Mouse (Mus musculus) erythroblast, adult 5-6 weeks (primary cell): ENCODE measurements around the gene Neurod2. TPM values are rescaled to one million over a fixed set of nuclear protein-coding genes. Genes with fewer than 3 reads are reported as not detected.

ENCODE experiments used
- ATAC-seq: replicated peaks from 2 replicates; pipeline ENCODE4 v1.8.0; 2016; ENCODE audit warnings: moderate number of reproducible peaks, mild to moderate bottlenecking, moderate TSS enrichment, inconsistent platforms; ENCODE audit not compliant: poor library complexity, low FRiP score, severe bottlenecking
- total RNA-seq, 2 experiments: library from RNA; stranded (forward) in 1 of 2; stranded (reverse) in 1 of 2; fragments of 150-400 nt in 1 of 2; fragments of 200-764, 138-1000 nt in 1 of 2; gene quantifications; 2 replicates each; pipeline versions ENCODE4 v1.2.3 to v1.2.4; 2015 to 2017; ENCODE audit warnings: low replicate concordance in 2 of 2

Neurod2 gene
- total RNA-seq, 2 experiments from 2014 or later = not detected

- no peak for ATAC-seq
Observed at GRCm38 (mm10) chr11:98356625-98357394, 27.4 kb upstream of the Neurod2 start.

- ATAC-seq = peak; percentile 43; the same call in 1 of the 2 replicates
Observed at GRCm38 (mm10) chr11:98355732-98356299, 26.4 kb upstream of the Neurod2 start.

GRCm38 (mm10) chr11:98354445-98354844 lies 25.0 kb upstream of the Neurod2 start:
- ATAC-seq = no peak

- no peak for ATAC-seq
Observed at GRCm38 (mm10) chr11:98353651-98354211, 24.3 kb upstream of the Neurod2 start.

- ATAC-seq = no peak
Observed at GRCm38 (mm10) chr11:98352272-98352990, 23.0 kb upstream of the Neurod2 start.

GRCm38 (mm10) chr11:98349308-98349707 lies 19.9 kb upstream of the Neurod2 start:
- no peak for ATAC-seq

GRCm38 (mm10) chr11:98348083-98348961 lies 18.9 kb upstream of the Neurod2 start, which contains the start of gene Ppp1r1b:
Gene Ppp1r1b, plus strand, starts transcription at chr11:98348404.
- ATAC-seq = no peak

GRCm38 (mm10) chr11:98347385-98348082 lies 18.1 kb upstream of the Neurod2 start:
- ATAC-seq = no peak

- no peak for ATAC-seq
Observed at GRCm38 (mm10) chr11:98346168-98346567, 16.7 kb upstream of the Neurod2 start.

GRCm38 (mm10) chr11:98345253-98345652 lies 15.8 kb upstream of the Neurod2 start:
- ATAC-seq = 0 out of 2 replicates have a peak, but pooled peaks have one; percentile 51

GRCm38 (mm10) chr11:98342000-98342945 lies 12.8 kb upstream of the Neurod2 start:
- ATAC-seq = peak; percentile 77

GRCm38 (mm10) chr11:98341174-98341573 lies 11.7 kb upstream of the Neurod2 start:
- no peak for ATAC-seq

GRCm38 (mm10) chr11:98340597-98340996 lies 11.1 kb upstream of the Neurod2 start:
- ATAC-seq = no peak

GRCm38 (mm10) chr11:98339679-98340287 lies 10.3 kb upstream of the Neurod2 start:
- no peak for ATAC-seq

GRCm38 (mm10) chr11:98339071-98339501 lies 9.6 kb upstream of the Neurod2 start:
- no peak for ATAC-seq

- no peak for ATAC-seq
Observed at GRCm38 (mm10) chr11:98338507-98338961, 9.1 kb upstream of the Neurod2 start.
